Mouse (Mus musculus): ENCODE measurements at regions not wholly inside any gene's neighbourhood (a gene's known extent, or its start where the extent isn't known, plus 50 kb on each side); places are given as distances from the start of the nearest gene placed in this dataset.

- DNase-seq (ENCODE audit: extremely low read depth, low read depth, low spot score), result no peak
These were observed 179.5 kb upstream of the Klf4 start for GRCm38 (mm10) chr4:55711500-55712341.

GRCm38 (mm10) chr4:55710476-55710875 lies 178.2 kb upstream of the Klf4 start:
- DNase-seq (ENCODE audit: extremely low read depth, low read depth, low spot score), result no peak

GRCm38 (mm10) chr4:55708808-55709207 lies 176.5 kb upstream of the Klf4 start:
- no peak for DNase-seq (ENCODE audit: extremely low read depth, low read depth, low spot score)

- no peak for DNase-seq (ENCODE audit: extremely low read depth, low read depth, low spot score)
These were observed 175.7 kb upstream of the Klf4 start for GRCm38 (mm10) chr4:55707916-55708315.

GRCm38 (mm10) chr4:55704921-55705320 lies 172.7 kb upstream of the Klf4 start:
- no peak for DNase-seq (ENCODE audit: extremely low read depth, low read depth, low spot score)

GRCm38 (mm10) chr4:55703346-55703916 lies 171.2 kb upstream of the Klf4 start:
- DNase-seq (ENCODE audit: extremely low read depth, low read depth, low spot score), result no peak

GRCm38 (mm10) chr4:55701334-55701733 lies 169.1 kb upstream of the Klf4 start:
- DNase-seq (ENCODE audit: extremely low read depth, low read depth, low spot score), result no peak

- no peak for DNase-seq (ENCODE audit: extremely low read depth, low read depth, low spot score)
These were observed 167.7 kb upstream of the Klf4 start for GRCm38 (mm10) chr4:55699917-55700316.

- DNase-seq (ENCODE audit: extremely low read depth, low read depth, low spot score), result no peak
These were observed 166.9 kb upstream of the Klf4 start for GRCm38 (mm10) chr4:55699161-55699560.

- DNase-seq (ENCODE audit: extremely low read depth, low read depth, low spot score), result no peak
These were observed 164.8 kb upstream of the Klf4 start for GRCm38 (mm10) chr4:55697108-55697507.

- no peak for DNase-seq (ENCODE audit: extremely low read depth, low read depth, low spot score)
These were observed 164.2 kb upstream of the Klf4 start for GRCm38 (mm10) chr4:55696428-55696827.

GRCm38 (mm10) chr4:55695246-55695645 lies 163.0 kb upstream of the Klf4 start:
- no peak for DNase-seq (ENCODE audit: extremely low read depth, low read depth, low spot score)

GRCm38 (mm10) chr4:55689479-55689878 lies 157.2 kb upstream of the Klf4 start:
- DNase-seq (ENCODE audit: extremely low read depth, low read depth, low spot score), result no peak

GRCm38 (mm10) chr4:55686771-55687170 lies 154.5 kb upstream of the Klf4 start:
- no peak for DNase-seq (ENCODE audit: extremely low read depth, low read depth, low spot score)

GRCm38 (mm10) chr4:55672288-55672687 lies 140.0 kb upstream of the Klf4 start:
- DNase-seq (ENCODE audit: extremely low read depth, low read depth, low spot score), result no peak

- no peak for DNase-seq (ENCODE audit: extremely low read depth, low read depth, low spot score)
These were observed 138.0 kb upstream of the Klf4 start for GRCm38 (mm10) chr4:55670258-55670657.

GRCm38 (mm10) chr4:55664822-55665221 lies 132.6 kb upstream of the Klf4 start:
- DNase-seq (ENCODE audit: extremely low read depth, low read depth, low spot score), result no peak

GRCm38 (mm10) chr4:55663856-55664255 lies 131.6 kb upstream of the Klf4 start:
- no peak for DNase-seq (ENCODE audit: extremely low read depth, low read depth, low spot score)

- DNase-seq (ENCODE audit: extremely low read depth, low read depth, low spot score), result no peak
These were observed 129.8 kb upstream of the Klf4 start for GRCm38 (mm10) chr4:55662041-55662440.

- no peak for DNase-seq (ENCODE audit: extremely low read depth, low read depth, low spot score)
These were observed 126.6 kb upstream of the Klf4 start for GRCm38 (mm10) chr4:55658904-55659303.

- no peak for DNase-seq (ENCODE audit: extremely low read depth, low read depth, low spot score)
These were observed 123.1 kb upstream of the Klf4 start for GRCm38 (mm10) chr4:55655329-55655728.

- DNase-seq (ENCODE audit: extremely low read depth, low read depth, low spot score), result no peak
These were observed 120.4 kb upstream of the Klf4 start for GRCm38 (mm10) chr4:55652628-55653027.

Measured in fat pad, adult 2 months (tissue).